Mouse (Mus musculus): Measurements from ENCODE around the gene Tpra1.
A peak's percentile ranks its signal among the peaks of the same experiment; 100 is the strongest.

Gene Tpra1

DNA sequence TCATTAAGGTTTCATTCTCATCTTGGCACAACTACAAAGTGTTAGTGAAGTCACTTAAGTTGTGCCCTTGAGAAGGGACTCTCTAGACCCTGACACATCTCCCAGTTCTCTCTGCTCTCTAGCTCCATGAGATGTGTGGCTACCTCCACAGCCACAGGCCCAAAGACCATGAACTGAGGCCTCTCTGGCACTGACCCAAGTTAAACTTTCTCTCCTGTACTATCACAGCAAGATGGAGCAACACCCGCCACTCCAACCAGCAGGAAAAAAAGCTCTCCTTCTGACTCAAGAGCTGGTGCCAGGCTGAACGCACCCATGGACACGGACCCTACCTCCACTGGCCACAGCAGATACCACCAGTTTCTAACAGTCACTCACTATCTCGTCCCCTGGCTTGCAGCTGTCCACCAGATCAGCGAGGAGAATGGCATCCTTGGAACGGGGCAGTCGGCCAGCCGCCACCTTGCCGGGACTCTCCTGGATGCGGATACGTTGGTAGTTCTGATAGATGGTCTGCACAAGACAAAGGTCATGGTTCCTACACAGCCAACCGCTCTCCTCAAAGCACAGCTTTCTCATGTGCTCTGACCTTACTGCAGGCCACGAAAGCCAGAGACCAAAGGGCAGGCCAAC is 12.5 kb upstream of the Tpra1 start:
- no peak for DNase-seq (ENCODE audit: low read depth, low spot score)

DNA sequence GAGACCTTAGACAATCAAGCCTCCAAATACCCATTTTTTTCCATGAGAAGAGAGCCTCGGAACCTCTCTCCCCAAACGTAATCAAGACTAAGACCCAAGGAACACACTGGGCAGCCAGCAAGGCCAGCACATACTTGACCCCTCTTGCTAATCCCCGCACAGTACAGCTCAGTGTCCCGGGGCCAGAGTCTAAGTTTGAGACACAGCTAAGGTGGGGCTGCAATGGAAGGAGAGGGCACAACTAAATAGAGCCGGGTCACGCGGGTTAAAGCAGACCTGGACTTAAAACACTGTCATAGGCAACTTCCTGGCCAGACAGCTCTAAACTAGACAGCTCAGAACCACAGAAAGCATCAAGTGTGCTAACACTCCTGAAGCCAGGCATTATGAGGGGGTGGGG is 11.2 kb upstream of the Tpra1 start:
- DNase-seq (ENCODE audit: low read depth, low spot score) = no peak

DNA sequence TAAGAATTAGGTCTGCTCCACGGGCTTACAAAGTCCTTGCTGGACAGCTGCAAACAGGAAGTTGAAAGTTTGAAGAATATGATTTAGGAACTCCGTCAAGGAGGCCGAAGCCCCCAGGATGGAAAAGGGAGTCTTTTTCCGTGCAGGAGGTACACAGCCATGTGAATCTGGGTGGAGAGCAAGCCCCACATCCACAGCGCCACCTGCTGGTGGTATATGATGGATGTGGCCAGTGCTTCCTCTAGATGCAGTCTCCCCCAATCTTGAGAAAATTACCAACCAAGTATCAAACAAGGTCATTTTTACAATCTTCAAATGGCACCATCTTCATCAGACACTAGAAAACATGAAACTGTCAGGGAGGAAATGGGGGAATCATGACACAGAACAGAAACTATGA is 8.5 kb upstream of the Tpra1 start:
- DNase-seq (ENCODE audit: low read depth, low spot score) = peak; percentile 85

DNA sequence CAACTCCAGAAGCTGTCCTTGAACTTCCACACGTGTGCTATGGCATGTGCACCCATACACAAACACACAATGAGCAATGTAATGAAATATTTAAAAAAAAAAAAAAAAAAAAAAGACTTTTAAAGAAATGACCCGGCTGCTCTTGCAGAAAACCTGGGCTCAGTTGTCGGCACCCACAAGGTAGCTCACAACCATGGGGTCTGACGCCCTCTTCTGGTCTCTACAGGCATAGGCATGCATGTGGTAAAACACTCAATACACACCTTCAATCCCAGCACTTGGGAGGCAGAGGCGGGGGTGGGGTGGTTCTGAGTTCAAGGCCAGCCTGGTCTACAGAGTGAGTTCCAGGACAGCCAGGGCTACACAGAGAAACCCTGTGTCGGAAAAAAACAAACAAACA is 6.1 kb upstream of the Tpra1 start:
- DNase-seq (ENCODE audit: low read depth, low spot score) = peak; percentile 85

DNA sequence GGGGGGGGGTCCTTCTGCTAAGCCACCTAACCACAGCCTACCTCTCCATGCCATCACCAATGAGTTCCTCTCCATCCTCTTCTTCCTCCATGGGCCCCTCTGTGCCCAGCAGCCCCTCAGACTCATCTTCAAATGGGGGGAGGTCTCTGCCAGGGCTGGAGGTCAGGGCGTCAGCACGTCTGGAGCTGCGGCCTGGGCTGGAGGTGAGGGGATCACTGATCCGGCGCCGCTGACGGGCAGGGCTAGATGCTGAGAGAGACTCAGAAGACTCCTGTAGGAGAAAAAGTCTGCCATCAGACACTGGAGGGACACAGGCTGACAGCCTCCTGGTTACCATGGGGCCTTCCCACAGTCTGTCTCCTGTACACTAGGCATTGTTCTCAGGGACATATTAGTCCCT is 4.8 kb upstream of the Tpra1 start:
- DNase-seq (ENCODE audit: low read depth, low spot score) = no peak

DNA sequence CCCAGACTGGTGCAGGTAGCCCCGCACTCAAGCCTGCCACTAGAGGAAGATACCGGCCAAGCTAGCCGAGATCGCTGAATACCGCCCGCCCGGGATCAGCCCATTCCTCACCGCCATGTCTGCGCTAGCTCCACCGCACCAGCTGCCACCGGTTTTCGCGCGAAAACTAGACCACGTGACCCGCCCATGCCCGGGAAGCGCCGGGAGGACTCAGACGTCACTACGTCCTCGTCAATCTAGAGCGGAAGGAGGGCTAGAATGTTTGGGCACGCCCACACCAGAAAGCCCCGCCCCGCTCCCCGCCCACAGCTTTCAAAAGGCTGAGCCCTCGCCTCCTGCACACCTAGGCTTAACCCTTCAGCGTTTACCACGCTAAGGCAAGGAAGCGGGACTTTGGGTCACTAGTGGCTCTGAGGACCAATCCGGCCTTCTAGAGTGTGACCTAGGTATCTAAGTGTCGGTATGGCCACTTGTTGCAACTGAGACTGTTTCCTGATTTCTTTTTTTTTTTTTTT is 3.5 kb upstream of the Tpra1 start, which contains the start of gene Mcm2:
Gene Mcm2, minus strand, starts transcription at position 247 of the 515 bp plus-strand sequence.
- DNase-seq (ENCODE audit: low read depth, low spot score) = peak; percentile 97

DNA sequence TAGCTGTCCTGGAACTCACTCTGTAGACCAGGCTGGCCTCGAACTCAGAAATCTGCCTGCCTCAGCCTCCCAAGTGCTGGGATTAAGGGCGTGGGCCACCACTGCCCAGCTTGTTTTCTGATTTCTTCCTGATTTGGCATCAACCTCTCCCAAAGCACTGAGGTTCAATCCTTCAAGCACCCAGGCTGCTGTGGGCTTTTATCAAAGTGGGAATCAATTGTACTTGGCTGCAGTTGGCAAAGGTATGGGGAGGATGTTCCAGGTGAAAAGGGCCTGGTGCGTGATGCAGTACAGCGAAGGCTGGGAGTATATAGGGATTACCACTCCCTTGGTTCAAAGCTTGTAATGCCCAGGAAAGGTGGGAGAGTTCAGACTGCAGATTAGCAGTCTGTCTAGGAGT is 3.0 kb upstream of the Tpra1 start:
- no peak for DNase-seq (ENCODE audit: low read depth, low spot score)

DNA sequence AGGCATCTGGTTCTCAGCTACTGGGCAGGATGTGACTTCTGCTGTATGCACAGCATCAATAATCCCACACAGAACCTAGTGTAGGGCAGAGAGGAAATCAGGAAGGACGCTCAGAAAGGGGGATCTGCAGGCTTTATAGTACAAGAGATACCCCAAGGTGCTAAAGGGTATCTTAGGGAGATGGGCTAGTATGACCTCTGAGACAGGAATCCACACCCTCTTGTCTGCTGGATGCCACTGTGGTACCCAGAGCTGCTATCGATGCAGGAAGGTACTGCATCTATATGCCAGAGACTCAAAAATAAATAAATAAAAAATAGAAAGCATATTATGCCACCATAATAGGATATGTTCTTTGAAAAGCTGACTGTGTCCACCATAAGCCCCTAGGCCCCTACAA is 2.4 kb upstream of the Tpra1 start:
- no peak for DNase-seq (ENCODE audit: low read depth, low spot score)

DNA sequence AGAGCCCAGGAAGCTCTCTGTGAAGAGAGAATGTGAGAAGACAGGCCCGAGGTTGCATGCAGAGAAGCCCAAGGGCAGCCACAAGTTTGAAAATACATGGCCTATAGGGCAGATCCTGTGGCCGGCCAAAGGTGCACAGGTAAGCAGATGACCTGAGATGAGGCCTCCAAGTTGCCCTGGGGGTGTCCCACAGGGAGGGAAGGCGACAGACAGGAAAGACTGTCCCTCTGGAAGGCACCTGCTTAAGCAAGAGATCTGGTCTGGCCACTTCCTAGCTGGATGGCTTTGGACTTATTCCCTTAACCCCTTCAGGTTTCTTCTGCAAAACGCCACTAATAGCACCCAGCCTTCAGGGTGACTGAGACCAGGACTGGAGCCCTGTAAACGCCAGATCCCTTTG is 580 bp upstream of the Tpra1 start:
- no peak for DNase-seq (ENCODE audit: low read depth, low spot score)

DNA sequence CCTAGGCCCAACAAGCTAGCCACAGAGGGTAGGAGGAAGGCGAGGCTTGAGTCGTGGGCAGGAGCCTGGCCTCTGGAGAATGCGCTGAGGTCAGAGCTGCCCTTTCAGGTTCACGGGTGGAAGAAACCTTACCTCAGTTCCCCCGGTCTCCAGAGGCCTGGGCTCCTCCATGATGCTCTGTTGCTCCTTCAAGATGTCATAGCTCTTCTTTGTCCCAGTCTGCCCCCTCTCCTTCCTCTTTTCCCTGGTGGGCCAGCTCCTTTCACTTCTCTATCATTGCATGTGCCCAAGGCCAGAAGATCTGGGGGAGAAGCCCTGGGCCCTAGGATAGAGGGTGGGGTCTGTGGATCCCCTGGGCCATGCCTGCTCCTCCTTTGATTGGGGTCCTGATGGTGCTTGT is 1.7 kb downstream of the Tpra1 start:
- no peak for DNase-seq (ENCODE audit: low read depth, low spot score)

DNA sequence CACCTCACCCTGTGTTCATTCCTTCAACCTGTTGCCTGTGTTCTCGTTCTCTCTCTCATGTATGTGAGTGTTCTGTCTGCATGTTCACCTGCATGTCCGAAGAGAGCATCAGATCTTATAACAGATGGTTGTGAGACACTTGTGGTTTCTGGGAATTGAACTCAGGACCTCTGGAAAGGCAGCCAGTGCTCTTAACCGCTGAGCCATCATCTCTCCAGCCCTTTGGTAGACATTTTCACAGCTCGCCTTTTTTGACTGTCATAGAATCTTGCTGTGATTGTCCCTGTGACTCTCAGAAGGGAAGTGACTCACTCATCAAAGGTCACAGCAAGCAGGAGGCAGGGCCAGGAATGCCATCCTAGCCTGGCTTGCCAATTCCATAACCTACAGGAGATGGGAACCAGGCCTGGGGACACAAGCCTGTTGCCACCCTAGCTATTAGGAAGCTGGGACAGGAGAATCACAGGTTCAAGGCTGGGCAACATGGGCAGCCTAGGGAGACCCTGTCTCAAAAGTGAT is 2.5 kb downstream of the Tpra1 start:
- DNase-seq (ENCODE audit: low read depth, low spot score) = no peak

DNA sequence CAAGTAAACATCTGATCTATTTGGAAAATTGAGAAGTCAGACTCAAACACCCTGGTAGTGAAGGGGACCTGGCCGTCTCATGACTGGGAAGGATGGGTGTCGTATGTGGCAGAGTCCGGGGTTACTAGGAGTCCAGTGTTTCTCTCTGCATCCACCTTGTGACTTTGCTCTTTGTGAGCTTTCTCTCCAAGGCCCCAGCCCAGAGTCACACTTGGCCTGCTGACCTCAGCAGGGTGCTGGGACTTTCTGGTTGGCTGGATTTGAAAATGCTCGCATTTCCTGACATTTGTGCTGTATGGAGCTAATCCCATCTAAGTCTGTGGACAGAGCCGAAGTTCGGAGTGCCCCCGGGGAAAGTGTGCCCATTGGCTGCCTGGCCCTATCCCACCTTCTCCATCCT is 3.0 kb downstream of the Tpra1 start:
- no peak for DNase-seq (ENCODE audit: low read depth, low spot score)

DNA sequence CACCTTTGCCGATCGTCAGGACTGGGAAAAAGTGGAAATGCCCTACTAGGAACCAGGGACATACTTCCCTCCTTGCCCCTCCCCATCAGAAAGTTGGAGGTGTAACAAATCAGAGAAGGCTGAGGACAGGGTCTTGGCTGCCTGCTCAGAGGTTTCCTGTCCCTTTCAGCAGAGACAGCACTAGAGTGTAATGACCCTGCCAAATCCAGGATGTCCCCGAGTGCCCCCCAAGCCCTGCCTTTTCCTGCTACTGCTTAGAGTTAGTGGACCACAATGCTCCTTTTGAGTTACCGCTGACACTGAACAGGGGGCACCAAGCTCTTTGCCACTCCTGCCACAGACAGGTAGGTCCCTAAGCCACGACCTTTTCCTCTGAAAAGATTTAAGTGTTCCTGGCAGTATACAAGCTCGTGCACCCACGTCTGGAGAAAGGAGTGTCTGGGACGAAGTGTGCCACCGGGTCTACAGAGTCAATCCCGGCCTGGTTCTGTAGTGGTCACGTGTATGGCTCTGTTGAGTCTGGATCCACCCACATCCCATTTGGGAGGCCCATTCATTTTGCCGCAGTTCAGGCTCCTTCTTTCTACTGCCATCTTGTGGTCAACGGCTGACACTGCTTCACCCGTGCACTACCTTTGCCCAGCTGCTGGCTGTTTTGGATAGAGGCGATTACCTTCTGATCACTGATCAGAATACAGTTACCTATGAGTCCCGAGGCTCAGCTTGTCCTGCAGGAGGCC is 4.5 kb downstream of the Tpra1 start:
- peak; percentile 89 for DNase-seq (ENCODE audit: low read depth, low spot score)

DNA sequence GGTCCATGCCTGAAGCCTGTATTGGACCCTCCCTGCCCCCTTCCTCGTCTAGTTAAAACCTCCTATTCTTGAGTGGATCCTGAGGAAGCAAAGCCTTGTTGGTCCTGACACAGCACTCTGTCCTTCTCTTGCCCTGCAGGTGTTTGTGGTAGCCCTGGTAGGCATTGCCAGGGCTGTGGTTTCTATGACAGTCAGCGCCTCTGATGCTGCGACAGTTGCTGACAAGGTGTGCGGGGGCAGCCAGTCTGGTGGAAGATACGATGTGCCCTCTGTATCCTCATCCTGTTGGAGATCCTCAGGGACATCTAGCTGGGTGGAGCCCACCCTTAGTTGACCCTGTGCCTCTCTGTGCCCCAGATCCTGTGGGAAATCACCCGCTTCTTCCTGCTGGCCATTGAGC is 7.1 kb downstream of the Tpra1 start:
- no peak for DNase-seq (ENCODE audit: low read depth, low spot score)

DNA sequence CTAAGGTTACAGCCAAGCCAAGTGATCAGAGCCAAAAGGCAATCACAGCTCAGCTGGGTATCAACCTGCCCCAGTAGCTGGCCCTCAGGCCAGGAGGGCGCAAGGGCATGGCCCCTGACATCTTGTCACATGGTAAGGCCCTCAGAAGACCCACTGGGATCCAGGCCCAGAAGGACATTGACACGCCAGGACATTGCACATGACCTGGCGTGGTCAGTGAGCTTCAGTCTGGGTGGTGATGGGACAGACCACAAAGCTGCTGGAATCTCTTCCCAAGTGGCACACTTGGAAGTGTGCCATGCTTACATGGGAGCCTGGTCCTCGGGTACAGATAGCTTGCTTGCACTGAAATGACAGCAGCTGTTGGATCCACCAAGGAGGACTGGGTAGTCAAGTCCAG is 11.0 kb downstream of the Tpra1 start:
- DNase-seq (ENCODE audit: low read depth, low spot score) = no peak

DNA sequence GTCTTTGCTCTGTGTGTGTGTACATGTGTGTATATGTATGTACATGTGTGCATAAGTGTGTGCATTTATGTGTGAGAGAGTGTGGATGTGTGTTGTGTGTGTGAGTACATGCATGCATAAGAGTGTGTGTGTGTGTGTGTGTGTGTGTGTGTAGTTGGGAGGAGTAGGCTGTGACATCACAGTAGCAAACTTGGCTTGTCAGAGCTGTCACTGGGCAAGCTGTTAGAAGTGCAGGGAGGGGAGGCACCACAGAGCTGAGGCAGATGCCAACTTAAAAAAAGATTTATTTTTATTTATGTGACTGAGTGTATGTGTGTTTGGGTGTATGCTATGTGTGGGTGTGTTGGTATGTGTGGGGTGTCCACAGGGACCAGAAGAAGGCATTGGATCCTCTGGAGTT is 11.4 kb downstream of the Tpra1 start:
- no peak for DNase-seq (ENCODE audit: low read depth, low spot score)

DNA sequence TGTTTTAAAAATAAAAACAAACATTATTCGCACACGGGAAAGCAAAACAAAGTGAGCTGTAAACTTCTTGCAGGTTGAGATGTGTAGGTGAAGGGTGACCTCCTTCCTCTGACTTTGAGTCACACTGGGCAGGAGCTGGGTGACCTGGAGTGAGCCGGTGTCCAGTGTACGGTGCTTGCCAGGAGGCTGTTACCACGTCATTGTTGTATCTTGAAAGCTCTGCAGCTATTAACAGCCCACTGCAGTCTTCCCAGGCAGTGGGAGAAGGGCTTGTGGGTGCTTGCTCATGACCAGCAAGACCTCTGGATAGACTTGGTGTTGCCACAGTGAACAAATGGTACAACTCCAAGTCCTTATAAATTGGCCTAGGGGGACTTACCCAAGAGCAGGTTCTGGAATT is 12.7 kb downstream of the Tpra1 start:
- DNase-seq (ENCODE audit: low read depth, low spot score) = no peak

DNA sequence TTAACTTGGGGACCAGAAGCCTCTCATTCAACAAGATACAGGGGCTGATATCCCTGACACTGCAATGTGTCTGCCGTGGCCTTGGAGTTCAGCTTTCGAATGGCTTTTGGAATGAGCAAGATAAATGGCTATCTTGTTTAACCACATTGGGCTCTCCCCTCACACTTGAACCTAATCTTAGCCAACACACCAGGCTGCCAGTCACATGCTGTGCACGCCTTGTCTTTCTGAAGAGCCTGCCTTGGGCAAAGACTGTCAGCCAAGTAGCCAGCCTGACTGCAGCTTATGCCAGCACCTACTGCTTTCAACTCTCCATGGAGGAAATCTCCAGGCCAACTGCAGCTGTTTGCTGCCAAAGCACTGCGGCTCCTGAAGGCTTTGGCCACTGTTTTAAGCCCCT is 13.5 kb downstream of the Tpra1 start:
- DNase-seq (ENCODE audit: low read depth, low spot score) = no peak

DNA sequence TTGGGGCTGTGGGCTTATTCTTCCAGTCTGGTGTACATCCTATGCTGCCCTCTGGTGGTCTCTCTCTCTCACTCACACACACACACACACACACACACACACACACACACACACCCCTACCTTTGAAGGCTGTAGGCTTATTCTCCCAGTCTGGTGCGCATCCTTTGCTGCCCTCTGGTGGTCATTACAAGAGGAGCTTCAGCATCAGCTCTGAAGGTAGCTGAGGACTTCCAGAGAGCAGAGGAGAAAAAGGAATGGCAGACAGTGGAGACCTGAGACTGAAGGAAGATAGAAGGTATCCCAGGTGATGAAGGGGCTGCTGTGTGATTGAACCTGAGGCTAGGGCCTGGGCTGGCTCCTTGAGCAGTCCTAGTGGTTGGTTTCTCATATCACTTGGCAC is 14.1 kb downstream of the Tpra1 start:
- peak; percentile 80 for DNase-seq (ENCODE audit: low read depth, low spot score)

DNA sequence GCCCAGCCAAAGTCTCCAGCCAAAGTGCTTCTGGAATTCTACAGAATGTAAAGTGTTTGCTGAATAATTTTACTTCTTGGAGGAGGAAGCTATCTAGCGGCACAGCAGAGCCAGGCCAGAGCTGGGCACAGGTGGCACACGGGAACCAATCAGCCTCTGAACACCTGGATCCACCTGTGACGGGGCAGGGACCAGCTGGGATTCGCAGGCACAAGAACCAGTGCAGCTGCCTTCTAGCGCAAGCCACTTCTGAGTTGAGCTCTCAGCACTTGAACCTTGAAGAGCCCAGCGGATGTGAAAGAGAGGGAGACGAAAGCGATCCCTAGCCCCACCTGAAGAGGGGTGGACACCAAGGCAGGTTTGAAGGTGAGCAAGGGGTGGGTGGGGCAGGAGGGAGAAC is 16.8 kb downstream of the Tpra1 start:
- DNase-seq (ENCODE audit: low read depth, low spot score) = no peak

DNA sequence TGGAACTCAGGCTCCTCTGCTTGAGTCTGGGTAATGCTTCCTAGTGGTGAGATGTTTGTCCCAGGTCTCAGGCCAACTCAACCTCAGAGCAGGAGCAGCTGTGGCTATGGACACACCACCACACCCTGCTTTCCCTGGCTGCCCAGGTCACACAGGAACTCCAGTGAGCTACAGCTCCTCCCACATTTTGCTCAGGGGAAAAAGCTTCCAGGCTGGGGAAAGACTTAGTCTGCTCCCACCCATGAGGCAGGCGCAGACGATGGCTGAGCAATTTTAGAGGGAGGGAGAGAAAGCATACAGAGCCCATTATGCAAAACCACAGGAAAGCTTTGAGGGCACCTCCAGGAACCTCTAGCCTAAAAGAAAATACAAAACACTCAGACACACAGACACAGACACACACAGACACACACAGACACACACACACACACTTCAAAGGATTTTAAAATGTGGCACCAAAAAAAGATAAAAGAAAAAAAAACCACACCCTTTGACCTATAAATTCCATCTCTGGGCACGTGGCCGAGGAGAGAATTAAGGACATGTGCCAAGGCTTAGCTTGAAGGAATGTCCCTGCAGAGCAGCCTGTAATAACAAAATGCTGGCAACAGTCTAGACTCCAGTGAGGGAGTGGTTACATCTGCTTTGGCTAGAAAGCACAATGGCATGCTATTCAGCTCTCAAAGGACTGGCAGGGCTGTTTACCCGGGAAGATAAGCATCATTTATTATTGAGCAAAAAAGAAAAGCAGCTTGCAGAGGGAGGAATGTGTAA is 22.6 kb downstream of the Tpra1 start:
- no peak for DNase-seq (ENCODE audit: low read depth, low spot score)

DNA sequence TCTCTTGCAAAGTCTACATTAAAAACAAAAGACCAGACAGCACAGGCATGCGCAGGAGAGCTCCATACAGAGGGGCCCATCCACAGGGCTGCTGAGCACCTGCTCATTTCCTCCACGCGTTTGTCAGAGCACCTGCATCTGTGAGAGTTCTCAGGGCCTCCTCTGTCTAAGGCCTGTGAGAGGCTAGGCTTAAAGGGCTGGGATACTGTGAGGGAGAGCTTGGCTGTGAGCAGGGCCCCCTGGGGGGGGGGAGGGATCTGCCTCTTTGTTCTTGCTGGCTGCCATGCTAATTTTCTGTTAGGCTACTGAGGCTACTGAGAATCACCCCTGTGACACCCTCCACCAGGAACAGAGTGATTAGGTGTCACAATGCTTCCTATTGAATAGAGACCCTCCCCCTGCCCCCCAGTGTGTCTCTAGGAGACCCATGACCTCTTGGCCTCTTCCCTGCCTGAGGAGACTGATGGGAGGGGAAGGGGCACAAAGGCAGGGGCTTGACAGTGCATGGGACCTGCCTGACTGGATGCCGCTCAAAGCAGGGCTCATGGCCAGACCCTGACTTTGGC is 23.7 kb downstream of the Tpra1 start:
- peak; percentile 51 for DNase-seq (ENCODE audit: low read depth, low spot score)

Data from R1 (cell line).